Mouse (Mus musculus) heart, adult 2 months (tissue): ENCODE measurements at regions not wholly inside any gene's neighbourhood (a gene's known extent, or its start where the extent isn't known, plus 50 kb on each side); places are given as distances from the start of the nearest gene placed in this dataset.

ENCODE experiments used
- CTCF ChIP-seq: fragments of 200-600 bp; IDR thresholded peaks from 2 replicates; pipeline ENCODE4 v1.8.1; 2022; ENCODE audit warnings: antibody characterized with exemption, mild to moderate bottlenecking, moderate library complexity
- EP300 ChIP-seq: fragments of 200-500 bp; IDR thresholded peaks from 2 replicates; pipeline ENCODE4 v1.6.1; 2011; ENCODE audit warnings: low read depth, low read length, control low read depth; ENCODE audit not compliant: insufficient read depth
- POLR2A ChIP-seq: fragments of 200-500 bp; IDR thresholded peaks from 2 replicates; pipeline ENCODE4 v1.6.1; 2011; ENCODE audit warnings: mild to moderate bottlenecking, low read depth, low read length, control low read depth; ENCODE audit not compliant: insufficient read depth

DNA sequence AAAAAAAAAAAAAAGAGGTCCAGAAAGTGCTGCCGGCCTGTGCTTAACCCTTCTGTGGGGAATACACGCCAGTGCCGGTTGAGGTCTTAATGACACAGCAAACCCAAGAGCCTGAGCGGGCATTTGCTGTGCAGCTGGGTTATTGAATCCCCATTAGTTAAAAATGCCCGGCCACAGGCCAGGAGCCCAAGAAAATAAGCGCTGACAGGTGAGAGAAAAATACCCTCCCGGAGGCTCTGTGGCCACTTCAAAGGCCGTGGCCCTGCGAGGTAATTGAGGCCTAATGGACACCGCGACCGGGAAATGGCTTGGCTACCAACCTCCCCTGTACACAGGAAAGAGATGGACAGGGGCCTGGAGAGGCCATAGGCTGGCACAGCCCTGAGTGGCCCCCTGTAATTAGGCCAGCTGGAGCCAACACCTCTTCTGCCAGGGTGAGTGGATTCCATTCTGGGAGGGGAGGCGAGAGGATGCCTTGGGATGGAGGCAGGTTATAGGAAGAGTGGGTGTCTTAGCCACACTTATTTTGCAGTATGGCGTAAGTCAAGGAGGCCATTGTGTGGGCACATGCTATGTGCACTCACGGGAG is 79.7 kb downstream of the Irx5 start:
- TF ChIP-seq CTCF (no peak), EP300 (no peak), POLR2A (no peak)
